Mouse (Mus musculus): ENCODE results near the gene Copg2. TPM values are rescaled to one million over a fixed set of nuclear protein-coding genes. Genes with fewer than 3 reads are reported as not detected.

The Copg2 gene
- total RNA-seq, 2 experiments from 2014 or later, result 75.2 to 81.9 TPM

DNA sequence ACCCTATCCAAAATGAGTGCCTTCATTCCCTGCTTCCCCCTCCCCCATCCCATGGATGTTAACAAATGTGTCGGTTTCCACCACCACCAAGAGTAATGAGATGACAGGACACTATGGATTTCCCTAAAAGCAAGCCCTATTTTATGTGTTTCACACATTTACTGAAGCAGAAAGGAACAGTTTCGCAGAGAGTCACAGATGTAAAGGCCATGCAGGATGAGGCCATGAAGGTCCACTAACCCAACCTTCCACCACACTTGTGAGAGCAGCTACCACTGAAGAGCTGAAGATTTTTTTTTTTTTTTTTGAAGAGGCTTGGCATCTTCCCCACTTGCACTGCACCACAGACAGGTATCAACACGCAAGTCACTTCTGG, 787 bp downstream of the Copg2 start:
- H3K27ac ChIP-seq, result peak overlapping the region; percentile 94
- intact Hi-C loops (cut with DNase I), result loop anchor here (5.0 kb wide), 1 partner anchor 494 kb away; the partner anchor contains the start of gene Klhdc10
- TF ChIP-seq CTCF (IDR thresholded peaks at IDR 0.05), result no peak
- peak overlapping the region; percentile 95 for H3K4me3 ChIP-seq
- no peak for DNase-seq (ENCODE audit: extremely low spot score in 1 of 2, low spot score in 2 of 2)

DNA sequence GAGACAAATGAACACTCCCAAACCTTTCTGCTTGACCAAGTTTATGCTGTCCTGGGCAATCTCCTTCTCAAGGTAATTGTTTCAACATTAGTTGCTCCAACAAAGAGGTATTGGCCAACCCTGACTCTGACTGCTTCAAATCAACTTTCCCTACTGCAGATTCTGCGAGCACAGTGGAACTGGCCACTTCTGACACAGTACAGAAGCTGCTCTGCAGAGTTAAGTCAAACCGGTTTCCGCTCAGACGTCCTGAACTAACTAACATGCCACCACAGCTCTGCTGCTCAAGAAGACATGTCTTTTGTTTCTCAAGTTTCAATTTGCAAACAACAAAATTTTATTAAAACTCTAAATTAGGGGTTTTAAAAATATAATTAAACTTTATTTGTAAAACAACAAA, 3.5 kb downstream of the Copg2 start:
- TF ChIP-seq CTCF (IDR thresholded peaks at IDR 0.05), result no peak
- no peak overlapping the region for H3K4me3 ChIP-seq
- DNase-seq (ENCODE audit: extremely low spot score in 1 of 2, low spot score in 2 of 2), result no peak
- intact Hi-C loops (cut with DNase I), result no loop called here
- no peak overlapping the region for H3K27ac ChIP-seq

DNA sequence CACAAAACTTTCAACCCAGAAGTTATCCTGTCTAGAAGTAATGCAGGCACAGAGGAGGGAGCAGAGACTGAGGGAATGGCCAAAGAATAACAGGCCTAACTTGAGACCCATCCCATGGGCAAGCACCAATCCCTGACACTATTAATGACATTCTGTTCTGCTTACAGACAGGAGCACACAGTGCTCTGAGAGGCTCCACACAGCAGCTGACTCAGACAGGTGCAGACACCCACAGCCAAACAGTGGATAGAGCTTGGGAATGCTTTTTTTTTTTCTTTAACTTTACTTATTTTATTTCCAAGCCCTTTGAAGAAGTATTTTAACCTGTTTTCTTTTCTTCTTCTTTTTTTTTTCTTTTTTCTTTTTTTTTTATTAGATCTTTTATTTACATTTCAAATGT, 4.8 kb downstream of the Copg2 start:
- no peak for TF ChIP-seq CTCF (IDR thresholded peaks at IDR 0.05)
- intact Hi-C loops (cut with DNase I), result no loop called here
- no peak for DNase-seq (ENCODE audit: extremely low spot score in 1 of 2, low spot score in 2 of 2)
- H3K4me3 ChIP-seq, result no peak overlapping the region
- H3K27ac ChIP-seq, result no peak overlapping the region

DNA sequence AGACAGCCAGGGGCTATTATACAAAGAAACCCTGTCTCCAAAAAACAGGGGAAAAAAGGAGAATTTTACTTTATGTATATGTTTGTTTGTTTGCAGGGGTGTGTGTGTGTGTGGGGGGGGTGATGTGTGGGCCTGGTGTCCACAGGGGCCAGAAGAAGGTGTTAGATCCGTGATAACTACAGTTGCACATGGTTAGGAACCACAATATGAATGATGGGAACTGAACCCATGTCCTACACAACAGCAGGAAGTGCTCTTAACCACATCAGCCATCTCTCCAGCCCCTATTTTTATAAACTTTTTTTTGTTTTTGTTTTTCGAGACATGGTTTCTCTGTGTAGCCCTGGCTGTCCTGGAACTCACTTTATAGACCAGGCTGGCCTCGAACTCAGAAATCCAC, 11.7 kb downstream of the Copg2 start:
- no peak for DNase-seq (ENCODE audit: extremely low spot score in 1 of 2, low spot score in 2 of 2)
- Histone ChIP-seq H3K4me3 (no peak overlapping the region), H3K27ac (no peak overlapping the region)
- intact Hi-C loops (cut with DNase I), result no loop called here
- no peak for TF ChIP-seq CTCF (IDR thresholded peaks at IDR 0.05)

DNA sequence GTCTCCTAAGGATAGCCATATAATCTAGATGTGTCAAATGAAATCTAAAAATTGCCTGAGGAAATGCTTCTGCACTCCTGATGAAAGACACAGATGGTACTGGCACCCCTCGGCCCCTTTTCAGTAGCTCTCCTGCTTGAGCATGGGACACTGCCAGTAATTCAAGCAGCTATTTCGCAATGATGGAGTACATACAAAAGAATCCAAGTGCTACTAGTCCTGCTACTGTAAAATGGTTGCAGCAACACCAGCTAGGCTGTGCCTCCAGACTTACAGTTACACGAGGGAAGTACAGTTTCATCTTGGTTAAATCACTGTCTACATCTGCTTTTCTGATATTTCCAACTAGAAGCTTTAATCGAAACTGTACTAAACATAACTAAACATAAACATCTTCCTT, 13.1 kb downstream of the Copg2 start:
- Histone ChIP-seq H3K4me3 (no peak overlapping the region), H3K27ac (no peak overlapping the region)
- no peak for DNase-seq (ENCODE audit: extremely low spot score in 1 of 2, low spot score in 2 of 2)
- intact Hi-C loops (cut with DNase I), result no loop called here
- no peak for TF ChIP-seq CTCF (IDR thresholded peaks at IDR 0.05)

DNA sequence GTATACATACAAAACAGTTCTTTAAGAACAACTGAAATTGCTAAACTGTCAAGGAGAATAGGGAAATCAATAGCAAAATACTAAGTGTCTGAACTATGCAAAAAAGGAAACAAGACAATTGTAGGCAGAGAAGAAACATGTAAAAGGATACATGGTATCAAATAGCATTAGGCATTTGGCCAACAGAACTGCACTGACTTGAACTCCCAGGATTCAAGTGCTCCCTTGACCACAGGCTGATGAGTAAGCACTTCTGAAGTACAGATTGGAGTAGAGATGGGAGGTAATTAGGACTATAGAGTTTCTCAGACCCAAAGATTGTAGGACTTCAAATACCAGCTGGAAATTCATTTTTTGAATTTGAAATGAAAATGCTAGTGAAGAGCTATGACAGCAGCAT, 19.9 kb downstream of the Copg2 start:
- intact Hi-C loops (cut with DNase I), result no loop called here
- Histone ChIP-seq H3K27ac (no peak overlapping the region), H3K4me3 (no peak overlapping the region)
- TF ChIP-seq CTCF (IDR thresholded peaks at IDR 0.05), result no peak
- DNase-seq (ENCODE audit: extremely low spot score in 1 of 2, low spot score in 2 of 2), result no peak

DNA sequence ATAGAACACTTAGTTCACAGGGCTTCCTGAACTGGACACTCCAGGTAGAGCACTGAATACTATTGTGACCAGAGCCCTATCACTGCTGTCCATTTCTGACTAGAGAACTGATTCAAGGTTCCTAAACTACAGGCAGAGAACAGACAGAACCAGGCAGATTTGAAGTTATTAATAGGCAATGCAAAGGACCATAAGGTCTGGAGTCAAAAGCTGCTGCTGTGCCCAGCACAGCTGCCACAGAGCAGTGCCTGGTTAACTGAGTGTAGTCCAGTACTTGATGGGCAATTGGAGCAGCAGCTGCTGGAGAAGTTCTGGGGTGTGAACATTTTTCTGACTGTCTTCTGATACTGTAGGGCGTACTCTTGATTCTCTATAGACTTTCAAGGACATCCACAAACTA, 30.1 kb downstream of the Copg2 start:
- no peak for DNase-seq (ENCODE audit: extremely low spot score in 1 of 2, low spot score in 2 of 2)
- TF ChIP-seq CTCF (IDR thresholded peaks at IDR 0.05), result no peak
- H3K27ac ChIP-seq, result no peak overlapping the region
- intact Hi-C loops (cut with DNase I), result no loop called here
- H3K4me3 ChIP-seq, result no peak overlapping the region

DNA sequence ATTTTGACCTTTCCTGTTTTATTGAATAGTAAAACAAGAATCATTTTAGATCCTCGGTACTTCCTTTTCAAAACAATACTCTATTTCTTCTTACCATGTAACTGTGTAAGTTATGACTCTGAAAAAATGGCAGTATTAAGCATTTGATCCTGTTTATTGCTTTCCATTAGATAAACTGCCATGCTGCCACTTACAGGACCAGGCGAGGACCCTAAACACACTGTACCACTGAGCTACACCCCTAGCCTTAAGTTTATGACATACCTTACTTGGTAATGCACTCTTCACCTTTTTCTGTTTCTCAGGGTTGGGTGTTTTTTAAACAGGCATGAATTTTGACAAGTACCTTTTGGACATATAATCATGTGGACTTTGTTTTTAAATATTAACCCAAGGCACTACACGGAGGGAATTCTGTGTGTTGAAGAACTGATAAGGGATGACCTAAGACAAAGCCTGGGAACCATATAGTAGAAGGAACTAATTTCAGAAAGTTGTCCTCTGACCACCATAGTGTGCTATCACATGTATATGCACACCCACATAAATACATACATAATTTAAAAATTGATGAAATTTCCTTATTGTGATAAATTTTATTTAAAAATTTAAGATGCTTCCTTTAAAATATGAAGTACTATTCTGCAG, 31.4 kb downstream of the Copg2 start:
- DNase-seq (ENCODE audit: extremely low spot score in 1 of 2, low spot score in 2 of 2), result no peak
- TF ChIP-seq CTCF (IDR thresholded peaks at IDR 0.05), result no peak
- H3K4me3 ChIP-seq, result no peak overlapping the region
- no peak overlapping the region for H3K27ac ChIP-seq
- intact Hi-C loops (cut with DNase I), result no loop called here

DNA sequence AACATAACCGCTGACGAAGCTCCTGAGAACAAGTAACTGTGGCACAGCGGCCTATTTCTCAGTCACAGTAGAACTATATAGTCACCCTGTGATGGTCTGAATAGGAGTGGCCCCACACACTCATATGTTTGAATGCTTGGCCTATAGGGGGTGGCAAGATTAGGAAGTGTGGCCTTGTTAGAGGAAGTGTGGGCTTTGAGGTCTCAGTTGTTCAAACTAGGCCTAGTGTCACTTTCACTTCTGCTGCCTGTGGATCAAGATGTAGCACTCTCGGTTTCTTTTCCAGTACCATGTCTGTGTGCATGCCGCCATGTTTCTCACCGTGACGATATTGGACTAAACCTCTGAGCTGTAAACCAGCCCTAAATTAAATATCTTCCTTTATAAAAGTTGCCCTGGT, 40.6 kb downstream of the Copg2 start:
- Histone ChIP-seq H3K27ac (no peak overlapping the region), H3K4me3 (no peak overlapping the region)
- no peak for TF ChIP-seq CTCF (IDR thresholded peaks at IDR 0.05)
- DNase-seq (ENCODE audit: extremely low spot score in 1 of 2, low spot score in 2 of 2), result no peak
- intact Hi-C loops (cut with DNase I), result no loop called here

DNA sequence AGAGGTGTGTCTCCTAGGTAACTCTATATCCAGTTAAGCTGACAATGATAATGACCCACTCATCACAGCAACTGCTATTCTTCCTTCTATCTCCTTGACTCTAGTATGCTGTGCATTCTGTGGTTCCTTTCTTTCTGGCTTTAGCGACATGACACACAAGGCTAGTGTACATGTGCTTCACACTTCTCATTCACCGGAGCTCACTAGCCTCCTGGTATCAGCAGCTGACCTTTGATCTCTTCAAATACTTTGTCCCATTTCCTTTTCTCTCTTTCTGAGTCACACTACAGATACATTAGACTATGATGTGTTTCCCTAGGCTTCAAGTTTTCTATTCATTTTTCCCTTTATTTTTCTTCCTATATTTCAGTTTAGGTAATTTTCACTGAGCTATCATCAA, 41.4 kb downstream of the Copg2 start:
- intact Hi-C loops (cut with DNase I), result no loop called here
- DNase-seq (ENCODE audit: extremely low spot score in 1 of 2, low spot score in 2 of 2), result no peak
- Histone ChIP-seq H3K4me3 (no peak overlapping the region), H3K27ac (no peak overlapping the region)
- TF ChIP-seq CTCF (IDR thresholded peaks at IDR 0.05), result no peak

DNA sequence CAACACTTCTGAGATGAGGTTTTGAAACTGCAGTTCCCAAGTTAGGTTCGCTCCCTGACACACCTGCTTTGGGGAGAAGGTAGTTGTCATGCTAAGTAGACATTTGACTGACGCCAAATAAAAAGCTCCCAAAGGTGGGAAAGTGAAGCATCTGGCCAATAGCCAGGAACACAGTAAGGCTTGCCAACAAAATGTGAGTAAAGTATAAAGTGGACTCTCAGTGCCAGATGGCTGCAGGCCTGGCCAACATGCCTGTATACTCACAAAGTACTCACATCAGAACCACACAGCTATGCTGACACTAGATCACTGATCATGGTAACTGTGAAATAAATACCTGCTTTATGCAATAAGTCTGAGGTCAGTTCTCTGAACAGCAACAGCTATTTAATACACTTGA, 46.8 kb downstream of the Copg2 start:
- intact Hi-C loops (cut with DNase I), result no loop called here
- no peak for TF ChIP-seq CTCF (IDR thresholded peaks at IDR 0.05)
- H3K27ac ChIP-seq, result no peak overlapping the region
- no peak for DNase-seq (ENCODE audit: extremely low spot score in 1 of 2, low spot score in 2 of 2)
- H3K4me3 ChIP-seq, result no peak overlapping the region

DNA sequence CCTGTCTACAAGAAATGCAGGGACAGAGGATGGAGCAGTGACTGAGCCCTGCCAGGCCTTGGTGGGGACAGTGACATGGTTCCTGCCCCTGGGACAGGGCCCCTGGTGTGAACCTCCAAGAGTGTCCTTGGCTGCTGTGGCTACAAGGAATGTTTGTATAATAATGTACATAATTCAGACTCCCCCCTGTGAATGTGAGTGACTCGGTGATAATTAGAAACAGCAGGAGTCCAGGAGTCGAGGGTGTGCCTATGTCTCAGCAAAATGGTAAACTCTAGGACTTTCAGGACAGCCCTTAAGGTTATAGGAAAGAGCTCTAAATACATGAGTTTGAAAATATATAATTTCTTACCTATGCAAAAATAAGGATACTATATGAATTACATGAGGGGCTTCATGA, 64.4 kb downstream of the Copg2 start:
- no peak overlapping the region for H3K27ac ChIP-seq
- no peak overlapping the region for H3K4me3 ChIP-seq
- no peak for TF ChIP-seq CTCF (IDR thresholded peaks at IDR 0.05)
- DNase-seq (ENCODE audit: extremely low spot score in 1 of 2, low spot score in 2 of 2), result no peak
- intact Hi-C loops (cut with DNase I), result no loop called here

DNA sequence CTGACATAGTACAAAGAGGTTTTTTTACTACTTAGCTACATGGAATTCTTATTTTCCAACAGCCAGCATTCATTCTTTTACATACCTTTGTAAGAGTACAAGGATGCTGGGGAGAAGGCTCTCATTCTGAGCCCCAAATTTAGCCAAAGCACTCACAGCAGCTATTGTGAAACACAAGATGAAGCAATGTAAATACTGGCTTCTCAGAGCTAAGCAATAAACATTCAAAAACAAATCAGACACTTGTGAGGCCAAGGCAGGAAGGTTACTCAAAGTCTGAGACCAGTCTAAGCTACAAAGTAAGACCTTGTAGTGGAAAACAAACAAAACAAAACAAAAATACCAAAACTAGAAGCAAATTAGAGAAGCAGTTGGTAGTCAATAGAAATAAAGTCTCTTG, 83.0 kb downstream of the Copg2 start:
- intact Hi-C loops (cut with DNase I), result no loop called here
- Histone ChIP-seq H3K4me3 (no peak overlapping the region), H3K27ac (no peak overlapping the region)
- no peak for DNase-seq (ENCODE audit: extremely low spot score in 1 of 2, low spot score in 2 of 2)
- TF ChIP-seq CTCF (IDR thresholded peaks at IDR 0.05), result no peak
